Mouse (Mus musculus): ENCODE data around the gene I0C0044D17Rik. TPM values are rescaled to one million over a fixed set of nuclear protein-coding genes. Genes with fewer than 3 reads are reported as not detected.
"Not testable (repeated sequence)": the region's sequence is repeated elsewhere in the genome, so short reads cannot be mapped to it uniquely, and the experiment has no call there.

The I0C0044D17Rik gene
- polyA plus RNA-seq, 1 experiment from 2014 or later, result not detected

DNA sequence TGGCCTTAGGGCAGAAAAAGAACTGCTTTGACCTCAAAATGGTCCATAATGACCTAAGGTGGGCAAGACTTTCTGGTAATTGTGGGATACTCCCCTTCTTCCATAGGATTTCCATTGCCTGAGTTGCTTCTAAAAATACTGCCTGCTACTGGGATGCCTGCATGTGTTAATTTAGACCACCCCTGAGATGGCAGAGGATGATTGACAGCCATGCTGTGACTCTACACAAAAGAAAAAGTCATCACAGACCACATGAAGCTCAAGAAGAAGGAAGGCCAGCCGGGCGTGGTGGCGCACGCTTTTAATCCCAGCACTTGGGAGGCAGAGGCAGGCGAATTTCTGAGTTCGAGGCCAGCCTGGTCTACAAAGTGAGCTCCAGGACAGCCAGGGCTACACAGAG is 17.6 kb upstream of the I0C0044D17Rik start:
- not testable (repeated sequence) for H3K27me3 ChIP-seq (ENCODE audit: control insufficient read depth, insufficient read depth, low read length); H3K9ac ChIP-seq (ENCODE audit: low read length); ATAC-seq (ENCODE audit: insufficient number of reproducible peaks, insufficient read depth, low FRiP score, low read depth); H3K4me3 ChIP-seq (ENCODE audit: control insufficient read depth in 1 of 2, insufficient read depth in 1 of 2, low read depth in 1 of 2, low read length in 2 of 2); H3K4me2 ChIP-seq (ENCODE audit: low read length); H3K4me1 ChIP-seq (ENCODE audit: control insufficient read depth in 2 of 2, insufficient read depth in 2 of 2, low read length in 2 of 2); H3K27ac ChIP-seq (replicated peaks in 1 of 2; ENCODE audit: control insufficient read depth in 1 of 2, insufficient read depth in 1 of 2, low read depth in 2 of 2, low read length in 2 of 2); H3K9me3 ChIP-seq (ENCODE audit: control insufficient read depth, low read length); H3K36me3 ChIP-seq (ENCODE audit: control insufficient read depth, insufficient read depth, low read length)
- WGBS, result 85% methylated on average over 6 of the region's 6 CpGs

DNA sequence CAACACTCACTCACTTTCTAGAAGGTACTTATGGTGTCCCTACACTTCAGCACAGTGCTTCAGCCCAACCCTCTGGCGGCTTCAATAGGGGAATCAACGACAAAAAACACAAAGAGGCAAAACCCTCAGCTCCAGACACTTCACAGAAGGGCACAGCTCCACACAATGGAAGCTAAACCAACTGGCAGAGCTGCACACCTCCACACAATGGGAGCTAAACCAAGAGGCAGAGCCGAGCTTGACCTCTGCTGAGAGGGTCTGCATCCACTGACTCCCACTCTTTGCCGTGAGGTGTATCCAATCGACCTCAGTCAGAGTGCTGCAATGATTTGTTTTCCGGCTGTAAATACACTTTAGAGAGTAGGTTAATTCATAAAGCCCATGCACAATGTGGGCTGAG is 16.9 kb upstream of the I0C0044D17Rik start:
- Histone ChIP-seq H3K4me3 (ENCODE audit: control insufficient read depth in 1 of 2, insufficient read depth in 1 of 2, low read depth in 1 of 2, low read length in 2 of 2) (no peak overlapping the region), H3K9me3 (ENCODE audit: control insufficient read depth, low read length) (no peaks in the 10 kb centered on the region), H3K36me3 (ENCODE audit: control insufficient read depth, insufficient read depth, low read length) (no peaks in the 10 kb centered on the region), H3K27ac (replicated peaks in 1 of 2; ENCODE audit: control insufficient read depth in 1 of 2, insufficient read depth in 1 of 2, low read depth in 2 of 2, low read length in 2 of 2) (no peak overlapping the region), H3K4me1 (ENCODE audit: control insufficient read depth in 2 of 2, insufficient read depth in 2 of 2, low read length in 2 of 2) (peaks cover 0 to 5% of the 10 kb centered on the region in 2 experiments; a peak in 1 of 4 replicates), H3K4me2 (ENCODE audit: low read length) (no peak overlapping the region), H3K9ac (ENCODE audit: low read length) (no peak overlapping the region), H3K27me3 (ENCODE audit: control insufficient read depth, insufficient read depth, low read length) (no peaks in the 10 kb centered on the region)
- WGBS, result 68% methylated on average over 6 of the region's 6 CpGs
- no peak for ATAC-seq (ENCODE audit: insufficient number of reproducible peaks, insufficient read depth, low FRiP score, low read depth)

DNA sequence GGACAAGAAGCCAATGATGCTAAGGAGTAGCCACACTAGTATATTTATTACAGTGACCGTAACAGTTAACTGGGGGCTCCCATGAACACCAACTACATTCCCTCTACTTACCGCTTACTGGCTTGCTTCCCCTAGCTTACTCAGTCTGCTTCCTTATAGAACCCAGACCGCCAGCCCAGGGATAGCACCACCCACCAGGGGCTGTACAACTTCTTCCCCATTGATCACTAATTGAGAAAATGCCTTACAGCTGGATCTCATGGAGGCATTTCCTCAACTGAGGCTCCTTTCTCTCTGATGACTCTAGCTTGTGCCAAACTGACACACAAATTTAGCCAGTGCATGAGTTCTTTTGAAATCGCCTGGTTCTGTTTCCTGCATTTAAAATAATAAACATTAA is 15.3 kb upstream of the I0C0044D17Rik start:
- H3K4me2 ChIP-seq (ENCODE audit: low read length), result no peak overlapping the region
- H3K9me3 ChIP-seq (ENCODE audit: control insufficient read depth, low read length), result no peaks in the 10 kb centered on the region
- H3K27me3 ChIP-seq (ENCODE audit: control insufficient read depth, insufficient read depth, low read length), result no peaks in the 10 kb centered on the region
- H3K27ac ChIP-seq (replicated peaks in 1 of 2; ENCODE audit: control insufficient read depth in 1 of 2, insufficient read depth in 1 of 2, low read depth in 2 of 2, low read length in 2 of 2), result no peak overlapping the region
- WGBS, result 89% methylated on average over 4 of the region's 4 CpGs
- H3K9ac ChIP-seq (ENCODE audit: low read length), result no peak overlapping the region
- H3K36me3 ChIP-seq (ENCODE audit: control insufficient read depth, insufficient read depth, low read length), result no peaks in the 10 kb centered on the region
- peaks cover 0 to 13% of the 10 kb centered on the region in 2 experiments; a peak in 1 of 4 replicates for H3K4me1 ChIP-seq (ENCODE audit: control insufficient read depth in 2 of 2, insufficient read depth in 2 of 2, low read length in 2 of 2)
- no peak for ATAC-seq (ENCODE audit: insufficient number of reproducible peaks, insufficient read depth, low FRiP score, low read depth)
- no peak overlapping the region for H3K4me3 ChIP-seq (ENCODE audit: control insufficient read depth in 1 of 2, insufficient read depth in 1 of 2, low read depth in 1 of 2, low read length in 2 of 2)

DNA sequence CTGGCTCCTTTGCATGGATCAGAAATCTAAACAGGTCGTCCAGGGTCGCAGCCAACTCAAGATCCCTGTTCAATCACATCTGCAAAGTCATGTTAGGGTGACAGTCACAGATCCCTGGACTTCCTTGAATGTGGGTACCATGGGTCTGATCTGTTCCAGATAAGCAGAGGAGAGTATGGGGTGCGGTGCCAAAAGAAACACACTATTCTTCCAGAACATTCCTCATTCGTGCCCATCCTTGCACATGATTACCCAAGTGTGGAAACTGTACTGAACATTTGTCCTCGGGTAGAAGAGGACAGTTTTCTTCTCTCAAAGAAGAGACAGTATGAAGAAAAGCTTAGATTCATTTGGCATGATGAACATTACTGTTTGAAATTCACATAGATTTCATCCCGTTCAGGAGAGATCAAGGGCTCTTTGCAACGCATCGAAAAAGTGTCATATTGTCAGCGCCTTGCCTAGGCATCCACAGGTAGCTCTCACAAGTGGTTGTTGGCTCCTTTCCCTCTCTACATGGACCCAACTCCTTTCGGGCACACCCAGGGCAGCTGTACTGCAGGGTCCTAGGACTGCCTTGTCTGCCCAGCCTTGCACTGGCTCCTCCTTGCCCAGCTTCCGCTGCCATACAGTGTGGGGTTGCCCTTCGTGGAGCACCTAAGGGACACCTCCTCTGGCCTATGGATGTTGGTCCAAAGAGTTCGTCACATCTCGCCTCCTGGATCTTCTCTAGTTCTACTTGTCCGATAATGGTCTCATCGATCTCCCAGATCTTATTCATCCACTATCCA is 14.3 kb upstream of the I0C0044D17Rik start:
- 87% methylated on average over 16 of the region's 16 CpGs for WGBS
- no peak overlapping the region for H3K4me3 ChIP-seq (ENCODE audit: control insufficient read depth in 1 of 2, insufficient read depth in 1 of 2, low read depth in 1 of 2, low read length in 2 of 2)
- no peaks in the 10 kb centered on the region for H3K36me3 ChIP-seq (ENCODE audit: control insufficient read depth, insufficient read depth, low read length)
- H3K4me2 ChIP-seq (ENCODE audit: low read length), result no peak overlapping the region
- no peaks in the 10 kb centered on the region for H3K9me3 ChIP-seq (ENCODE audit: control insufficient read depth, low read length)
- no peak for ATAC-seq (ENCODE audit: insufficient number of reproducible peaks, insufficient read depth, low FRiP score, low read depth)
- no peak overlapping the region for H3K9ac ChIP-seq (ENCODE audit: low read length)
- H3K27ac ChIP-seq (replicated peaks in 1 of 2; ENCODE audit: control insufficient read depth in 1 of 2, insufficient read depth in 1 of 2, low read depth in 2 of 2, low read length in 2 of 2), result no peak overlapping the region
- no peaks in the 10 kb centered on the region for H3K27me3 ChIP-seq (ENCODE audit: control insufficient read depth, insufficient read depth, low read length)
- H3K4me1 ChIP-seq (ENCODE audit: control insufficient read depth in 2 of 2, insufficient read depth in 2 of 2, low read length in 2 of 2), result peaks cover 0 to 13% of the 10 kb centered on the region in 2 experiments; a peak in 1 of 4 replicates

DNA sequence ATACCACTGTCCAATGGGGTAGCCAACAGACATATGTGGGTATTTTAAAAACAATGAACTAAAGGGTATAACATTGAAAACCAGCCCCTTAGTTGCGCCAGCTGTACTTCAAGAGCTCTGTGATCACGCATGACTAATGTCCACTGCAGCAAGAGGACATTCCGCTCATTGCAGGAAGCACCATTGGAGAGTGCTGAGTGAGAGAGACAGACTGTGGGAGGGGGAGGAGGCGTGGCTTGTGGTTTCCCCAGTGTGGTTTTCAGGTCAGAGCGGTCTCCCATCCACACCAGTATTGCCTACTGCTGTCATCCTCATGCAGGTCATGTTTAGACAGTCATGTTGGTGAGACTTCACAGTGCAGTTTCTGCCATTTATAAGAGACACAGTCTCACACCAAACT is 12.9 kb upstream of the I0C0044D17Rik start:
- H3K4me3 ChIP-seq (ENCODE audit: control insufficient read depth in 1 of 2, insufficient read depth in 1 of 2, low read depth in 1 of 2, low read length in 2 of 2), result no peak overlapping the region
- no peak overlapping the region for H3K4me2 ChIP-seq (ENCODE audit: low read length)
- no peaks in the 10 kb centered on the region for H3K27me3 ChIP-seq (ENCODE audit: control insufficient read depth, insufficient read depth, low read length)
- H3K27ac ChIP-seq (replicated peaks in 1 of 2; ENCODE audit: control insufficient read depth in 1 of 2, insufficient read depth in 1 of 2, low read depth in 2 of 2, low read length in 2 of 2), result no peak overlapping the region
- no peak overlapping the region for H3K9ac ChIP-seq (ENCODE audit: low read length)
- H3K36me3 ChIP-seq (ENCODE audit: control insufficient read depth, insufficient read depth, low read length), result no peaks in the 10 kb centered on the region
- peaks cover 0 to 13% of the 10 kb centered on the region in 2 experiments; a peak in 1 of 4 replicates for H3K4me1 ChIP-seq (ENCODE audit: control insufficient read depth in 2 of 2, insufficient read depth in 2 of 2, low read length in 2 of 2)
- 25% methylated on average over 5 of the region's 5 CpGs for WGBS
- no peaks in the 10 kb centered on the region for H3K9me3 ChIP-seq (ENCODE audit: control insufficient read depth, low read length)
- ATAC-seq (ENCODE audit: insufficient number of reproducible peaks, insufficient read depth, low FRiP score, low read depth), result no peak

DNA sequence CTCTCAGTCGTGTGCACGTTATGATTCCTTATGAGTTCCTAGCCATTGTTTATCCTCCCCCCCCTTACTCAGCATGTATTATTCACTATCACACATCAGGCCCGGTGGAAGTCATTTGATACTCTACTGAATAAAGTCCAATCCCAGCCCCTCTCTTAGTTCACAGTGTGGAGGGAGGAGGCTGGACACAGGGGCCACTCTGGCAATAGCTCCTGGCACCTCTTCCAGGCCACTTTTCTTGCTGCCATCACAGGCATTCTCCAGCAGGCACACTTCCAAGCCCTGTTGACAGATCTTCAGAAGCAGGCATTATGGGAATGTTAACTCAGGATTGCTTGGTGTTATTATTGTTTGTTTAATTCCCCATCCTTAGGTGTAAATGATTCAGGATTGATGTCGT is 11.1 kb upstream of the I0C0044D17Rik start:
- Histone ChIP-seq H3K9me3 (ENCODE audit: control insufficient read depth, low read length) (no peaks in the 10 kb centered on the region), H3K4me2 (ENCODE audit: low read length) (no peak overlapping the region), H3K4me1 (ENCODE audit: control insufficient read depth in 2 of 2, insufficient read depth in 2 of 2, low read length in 2 of 2) (peaks cover 0 to 13% of the 10 kb centered on the region in 2 experiments; a peak in 1 of 4 replicates), H3K4me3 (ENCODE audit: control insufficient read depth in 1 of 2, insufficient read depth in 1 of 2, low read depth in 1 of 2, low read length in 2 of 2) (no peak overlapping the region), H3K27ac (replicated peaks in 1 of 2; ENCODE audit: control insufficient read depth in 1 of 2, insufficient read depth in 1 of 2, low read depth in 2 of 2, low read length in 2 of 2) (no peak overlapping the region), H3K27me3 (ENCODE audit: control insufficient read depth, insufficient read depth, low read length) (no peaks in the 10 kb centered on the region), H3K9ac (ENCODE audit: low read length) (no peak overlapping the region), H3K36me3 (ENCODE audit: control insufficient read depth, insufficient read depth, low read length) (no peaks in the 10 kb centered on the region)
- WGBS, result 57% methylated on average over 4 of the region's 4 CpGs
- ATAC-seq (ENCODE audit: insufficient number of reproducible peaks, insufficient read depth, low FRiP score, low read depth), result no peak

DNA sequence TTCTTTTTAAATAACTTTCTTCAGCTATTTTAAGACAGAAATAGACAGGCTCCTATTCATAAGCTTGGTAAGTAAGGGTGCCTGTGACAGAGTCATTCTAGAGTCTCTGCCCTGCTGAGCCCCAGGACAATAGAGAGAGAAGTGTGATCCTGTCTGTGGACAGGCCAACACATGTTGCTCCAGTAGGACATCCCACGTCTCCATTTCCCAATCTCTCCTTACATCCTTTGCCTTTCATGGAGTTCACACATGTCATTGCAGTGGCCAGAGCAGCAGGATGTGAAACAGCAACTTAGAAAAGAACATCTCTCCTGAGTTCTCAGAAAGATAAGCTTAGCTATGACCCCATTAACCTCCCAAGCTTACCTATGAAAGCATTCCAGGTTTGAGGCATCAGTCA is 8.1 kb upstream of the I0C0044D17Rik start:
- Histone ChIP-seq H3K9ac (ENCODE audit: low read length) (no peak overlapping the region), H3K36me3 (ENCODE audit: control insufficient read depth, insufficient read depth, low read length) (no peaks in the 10 kb centered on the region), H3K4me3 (ENCODE audit: control insufficient read depth in 1 of 2, insufficient read depth in 1 of 2, low read depth in 1 of 2, low read length in 2 of 2) (no peak overlapping the region), H3K4me2 (ENCODE audit: low read length) (no peak overlapping the region), H3K27me3 (ENCODE audit: control insufficient read depth, insufficient read depth, low read length) (no peaks in the 10 kb centered on the region), H3K9me3 (ENCODE audit: control insufficient read depth, low read length) (no peaks in the 10 kb centered on the region), H3K27ac (replicated peaks in 1 of 2; ENCODE audit: control insufficient read depth in 1 of 2, insufficient read depth in 1 of 2, low read depth in 2 of 2, low read length in 2 of 2) (no peak overlapping the region), H3K4me1 (ENCODE audit: control insufficient read depth in 2 of 2, insufficient read depth in 2 of 2, low read length in 2 of 2) (peaks cover 0 to 12% of the 10 kb centered on the region in 2 experiments; a peak in 1 of 4 replicates)
- WGBS, result 52% methylated on average over 1 of the region's 1 CpGs
- no peak for ATAC-seq (ENCODE audit: insufficient number of reproducible peaks, insufficient read depth, low FRiP score, low read depth)

DNA sequence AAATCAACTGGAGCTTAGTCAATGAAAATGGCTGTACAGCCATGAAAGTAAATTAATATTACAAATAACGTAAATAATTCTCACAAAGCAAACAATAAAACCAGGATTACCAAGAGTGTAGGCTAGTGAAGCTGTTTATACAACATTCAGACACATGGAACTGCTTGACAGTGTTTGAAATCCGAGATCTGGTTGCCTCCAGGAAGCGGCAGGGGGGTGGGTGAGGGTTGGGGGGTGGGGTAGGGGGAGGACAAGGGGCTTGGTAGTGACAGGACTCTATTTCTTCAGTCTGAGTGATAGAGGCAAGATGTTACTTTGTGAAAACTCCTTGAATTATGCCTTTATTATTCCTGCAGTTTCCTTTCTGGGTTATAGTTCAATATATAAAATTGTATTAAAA is 3.1 kb upstream of the I0C0044D17Rik start:
- H3K27ac ChIP-seq (replicated peaks in 1 of 2; ENCODE audit: control insufficient read depth in 1 of 2, insufficient read depth in 1 of 2, low read depth in 2 of 2, low read length in 2 of 2), result no peak overlapping the region
- ATAC-seq (ENCODE audit: insufficient number of reproducible peaks, insufficient read depth, low FRiP score, low read depth), result no peak
- no peak overlapping the region for H3K4me2 ChIP-seq (ENCODE audit: low read length)
- H3K36me3 ChIP-seq (ENCODE audit: control insufficient read depth, insufficient read depth, low read length), result no peaks in the 10 kb centered on the region
- WGBS, result 46% methylated on average over 3 of the region's 3 CpGs
- no peaks in the 10 kb centered on the region for H3K27me3 ChIP-seq (ENCODE audit: control insufficient read depth, insufficient read depth, low read length)
- no peaks in the 10 kb centered on the region for H3K4me1 ChIP-seq (ENCODE audit: control insufficient read depth in 2 of 2, insufficient read depth in 2 of 2, low read length in 2 of 2)
- no peak overlapping the region for H3K9ac ChIP-seq (ENCODE audit: low read length)
- no peaks in the 10 kb centered on the region for H3K9me3 ChIP-seq (ENCODE audit: control insufficient read depth, low read length)
- no peak overlapping the region for H3K4me3 ChIP-seq (ENCODE audit: control insufficient read depth in 1 of 2, insufficient read depth in 1 of 2, low read depth in 1 of 2, low read length in 2 of 2)
